Mouse (Mus musculus) lung, embryonic 15.5 days (tissue): ENCODE data around the gene Prrxl1. TPM values are rescaled to one million over a fixed set of nuclear protein-coding genes. Genes with fewer than 3 reads are reported as not detected.

Experiments
- ATAC-seq: fragments of 200-750 bp; cut with Nextera tagmentation; 2 replicates; pipeline ENCODE4 v1.8.0; 2017; ENCODE audit warnings: moderate number of reproducible peaks, borderline replicate concordance; ENCODE audit not compliant: low FRiP score, low TSS enrichment; ENCODE audit errors: extremely low read depth
- H3K27ac ChIP-seq: fragments of 300-500 bp; sonication (generic); 2 replicates; pipeline ENCODE4 v1.5.1; 2015; ENCODE audit warnings: moderate library complexity, mild to moderate bottlenecking, inconsistent platforms
- H3K27me3 ChIP-seq: fragments of 300-500 bp; sonication (generic); 2 replicates; pipeline ENCODE4 v1.6.1; 2015; ENCODE audit warnings: inconsistent platforms
- H3K36me3 ChIP-seq: fragments of 300-500 bp; sonication (generic); 2 replicates; pipeline ENCODE4 v1.6.1; 2015; ENCODE audit warnings: inconsistent platforms
- H3K4me1 ChIP-seq: fragments of 300-500 bp; sonication (generic); 2 replicates; pipeline ENCODE4 v1.6.1; 2015; ENCODE audit warnings: inconsistent platforms
- H3K4me2 ChIP-seq: fragments of 300-500 bp; sonication (generic); 2 replicates; pipeline ENCODE4 v1.6.1; 2015; ENCODE audit warnings: inconsistent platforms, mild to moderate bottlenecking, moderate library complexity
- H3K4me3 ChIP-seq: fragments of 300-500 bp; sonication (generic); 2 replicates; pipeline ENCODE4 v1.5.1; 2015; ENCODE audit warnings: mild to moderate bottlenecking, inconsistent platforms
- H3K9ac ChIP-seq: fragments of 300-500 bp; sonication (generic); 2 replicates; pipeline ENCODE4 v1.6.1; 2015; ENCODE audit warnings: inconsistent platforms
- H3K9me3 ChIP-seq: fragments of 300-500 bp; sonication (generic); 2 replicates; pipeline ENCODE4 v1.6.1; 2016; ENCODE audit warnings: inconsistent platforms
- WGBS: fragments of 180-500 bp; shearing (Covaris S2); methylation state at CpG from one replicate; pipeline ENCODE4 v1.1.7; 2015; 5-methylcytosine and 5-hydroxymethylcytosine counted together
- polyA plus RNA-seq: library from polyadenylated mRNA; unstranded; fragments of >200 nt; fragmentation: Nextera tagmentation; extraction: Ambion mirVana; gene quantifications from 2 replicates; pipeline ENCODE4 v1.2.1, GENCODE M21; 2015

Prrxl1 gene
- polyA plus RNA-seq, 1 experiment from 2014 or later = 0.25 TPM

DNA sequence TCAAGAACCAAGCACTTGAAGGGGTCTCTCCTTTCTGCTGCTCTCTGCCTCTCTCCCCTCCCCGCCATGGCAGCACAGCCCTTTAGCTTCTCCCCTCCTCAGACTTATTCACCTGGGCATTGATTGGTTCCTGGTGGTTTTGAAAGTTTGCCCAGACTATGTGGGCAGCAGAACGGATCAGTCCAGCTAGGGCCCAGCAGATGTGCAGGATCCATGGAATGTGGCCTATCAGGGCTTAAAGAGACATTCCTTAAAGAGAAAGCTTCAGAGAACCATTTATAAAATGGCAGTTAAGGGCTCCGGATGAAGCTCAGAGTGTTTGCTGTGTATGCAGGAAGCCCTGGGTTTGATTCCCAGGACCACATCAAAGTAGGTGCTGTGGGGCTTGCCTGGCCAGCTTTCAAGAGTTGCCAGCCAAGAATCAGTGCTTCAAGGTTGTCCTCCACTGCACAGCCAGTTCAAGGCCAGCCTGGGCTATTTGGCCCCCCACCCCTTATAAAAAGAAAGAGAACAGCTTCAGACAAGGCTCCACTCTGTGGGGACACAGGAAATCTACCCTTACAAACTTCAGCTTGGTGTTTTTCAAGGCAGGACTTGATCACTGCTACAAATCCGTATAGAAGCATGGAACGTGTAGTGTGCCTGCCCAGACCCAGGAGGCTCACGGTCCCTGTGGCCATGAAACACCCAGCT, 33.8 kb downstream of the Prrxl1 start:
- Histone ChIP-seq H3K4me1 (no peaks in the 10 kb centered on the region), H3K4me2 (no peak overlapping the region), H3K36me3 (no peaks in the 10 kb centered on the region), H3K9me3 (no peaks in the 10 kb centered on the region), H3K4me3 (no peak overlapping the region), H3K27ac (no peak overlapping the region), H3K9ac (no peak overlapping the region), H3K27me3 (no peaks in the 10 kb centered on the region)
- no peak for ATAC-seq
- WGBS = 71% methylated on average over 6 of the region's 6 CpGs

DNA sequence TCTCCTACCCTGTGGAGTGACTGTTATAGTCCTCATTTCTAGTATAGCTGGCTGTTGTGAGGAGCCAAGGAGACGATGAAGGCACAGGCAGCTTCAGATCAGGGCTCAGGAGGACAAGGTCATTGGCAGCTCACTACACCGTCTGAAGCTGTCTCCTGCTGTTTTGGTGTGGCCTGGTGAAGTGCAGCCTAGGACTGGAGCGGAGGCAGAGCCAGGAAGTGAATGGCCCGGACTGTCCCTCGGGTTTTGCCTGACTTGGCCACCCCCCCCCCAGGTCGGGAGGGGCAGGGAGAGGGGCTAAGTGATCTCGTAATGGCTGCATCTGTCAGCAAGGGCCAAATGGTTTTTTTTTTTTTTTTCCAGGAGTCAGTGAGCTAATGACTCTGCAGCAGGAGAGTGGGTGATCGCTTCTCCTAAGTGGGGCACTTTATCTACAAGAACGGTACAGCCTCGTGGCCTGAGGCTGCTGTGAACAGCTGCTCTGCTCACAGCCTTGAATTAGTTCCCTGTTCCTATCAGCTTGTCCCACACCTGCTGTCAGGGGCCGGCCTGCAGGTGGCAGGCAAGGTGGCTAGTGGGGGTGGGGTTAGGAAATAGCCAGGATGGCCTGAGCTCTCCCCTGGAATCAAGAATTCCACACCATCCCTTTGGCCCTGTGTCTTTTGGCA, 34.9 kb downstream of the Prrxl1 start:
- Histone ChIP-seq H3K4me1 (no peaks in the 10 kb centered on the region), H3K36me3 (no peaks in the 10 kb centered on the region), H3K9ac (no peak overlapping the region), H3K27ac (no peak overlapping the region), H3K4me3 (no peak overlapping the region), H3K9me3 (no peaks in the 10 kb centered on the region), H3K4me2 (no peak overlapping the region), H3K27me3 (no peaks in the 10 kb centered on the region)
- no peak for ATAC-seq
- 13% methylated on average over 11 of the region's 11 CpGs for WGBS

DNA sequence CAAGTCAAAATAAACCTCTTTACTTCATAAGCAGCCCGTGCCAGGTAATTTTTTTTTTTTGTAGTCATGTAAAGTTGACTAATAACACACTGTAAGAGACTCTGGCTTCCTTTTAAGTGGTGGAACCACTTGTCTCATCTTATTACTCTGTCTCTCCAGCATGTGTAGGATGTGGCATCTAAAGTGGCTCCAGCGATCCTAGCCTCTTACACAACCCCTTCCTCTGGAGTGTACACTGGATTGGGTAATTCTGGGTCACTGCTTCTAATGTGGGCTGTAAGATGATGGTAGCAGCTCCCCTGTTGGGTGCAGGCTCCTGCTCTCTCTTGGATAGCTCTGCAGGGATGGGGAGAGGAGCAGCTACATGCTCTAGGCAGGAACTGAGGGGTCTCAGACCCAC, 39.3 kb downstream of the Prrxl1 start:
- WGBS = 86% methylated on average over 2 of the region's 2 CpGs
- Histone ChIP-seq H3K4me2 (no peak overlapping the region), H3K36me3 (no peaks in the 10 kb centered on the region), H3K9me3 (no peaks in the 10 kb centered on the region), H3K9ac (no peak overlapping the region), H3K4me3 (no peak overlapping the region), H3K4me1 (no peaks in the 10 kb centered on the region), H3K27ac (no peak overlapping the region), H3K27me3 (no peaks in the 10 kb centered on the region)
- no peak for ATAC-seq

DNA sequence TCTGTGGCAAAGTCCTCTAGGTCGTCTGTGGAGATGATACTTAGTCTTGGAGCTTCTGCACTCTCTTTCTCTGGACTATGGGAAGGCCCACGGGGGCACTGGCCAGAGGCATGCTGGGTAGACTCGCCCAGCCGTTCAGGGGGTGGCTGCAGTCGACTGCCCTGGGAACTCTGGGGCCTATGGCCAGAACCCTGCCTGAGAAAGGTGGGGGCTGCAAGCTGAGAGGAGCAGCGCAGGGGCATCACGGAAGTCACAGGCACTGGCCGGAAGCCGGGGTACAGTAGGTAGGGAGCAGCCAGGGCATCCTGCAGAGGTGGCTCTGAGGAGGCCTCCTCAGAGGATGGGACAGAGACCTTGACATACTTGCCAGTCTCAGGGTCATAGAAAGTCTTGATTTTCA, 60.6 kb downstream of the Prrxl1 start:
- no peaks in the 10 kb centered on the region; the same call in 1 of the 2 replicates for H3K27me3 ChIP-seq
- no peak overlapping the region for H3K4me3 ChIP-seq
- no peaks in the 10 kb centered on the region for H3K4me1 ChIP-seq
- no peak overlapping the region for H3K4me2 ChIP-seq
- no peak overlapping the region for H3K27ac ChIP-seq
- no peaks in the 10 kb centered on the region for H3K9me3 ChIP-seq
- WGBS = 73% methylated on average over 9 of the region's 9 CpGs
- no peak overlapping the region for H3K9ac ChIP-seq
- no peak for ATAC-seq
- no peaks in the 10 kb centered on the region for H3K36me3 ChIP-seq

DNA sequence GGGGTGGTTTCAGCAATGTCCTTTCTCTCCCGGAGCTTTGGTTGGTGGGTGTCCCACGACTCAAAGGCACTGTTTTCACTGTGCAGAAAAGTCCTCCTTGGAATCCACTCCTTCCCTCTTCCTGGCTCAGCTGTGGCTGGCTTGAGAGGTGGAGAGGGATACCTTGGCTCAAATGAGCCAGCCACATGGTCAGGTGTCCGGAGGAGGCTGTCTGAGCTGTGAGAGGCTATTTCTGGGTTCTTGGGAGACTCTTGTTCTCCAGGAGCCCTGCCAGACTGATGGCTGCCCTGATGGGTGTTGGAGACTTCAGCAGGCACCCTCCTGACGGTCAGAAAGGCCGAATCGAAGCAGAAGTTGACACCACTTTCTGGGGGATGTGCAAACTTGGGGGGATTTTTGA, 63.9 kb downstream of the Prrxl1 start:
- Histone ChIP-seq H3K4me2 (no peak overlapping the region), H3K4me3 (no peak overlapping the region), H3K9ac (no peak overlapping the region), H3K9me3 (no peaks in the 10 kb centered on the region), H3K27me3 (no peaks in the 10 kb centered on the region; the same call in 1 of the 2 replicates), H3K36me3 (no peaks in the 10 kb centered on the region), H3K27ac (no peak overlapping the region), H3K4me1 (no peaks in the 10 kb centered on the region)
- WGBS = 75% methylated on average over 6 of the region's 6 CpGs
- ATAC-seq = no peak

DNA sequence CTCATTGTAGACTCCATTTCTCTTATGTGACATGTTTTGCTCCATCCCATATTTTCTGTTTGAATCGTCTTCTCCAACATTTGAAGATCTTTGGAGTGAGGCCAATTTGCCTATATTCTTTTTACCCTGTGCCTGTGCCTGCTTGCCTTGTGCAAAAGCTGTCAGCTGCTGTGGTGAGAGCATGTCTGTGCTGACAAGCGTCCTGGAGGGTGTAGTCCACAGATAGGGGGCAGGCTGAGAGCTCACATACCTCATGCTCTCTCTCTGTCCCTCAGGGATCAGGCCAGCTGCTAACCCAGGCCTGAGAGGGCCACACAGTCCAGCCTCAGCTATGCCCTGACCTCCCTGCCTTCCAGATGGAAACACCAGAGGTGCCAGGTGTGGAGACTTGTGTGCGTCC, 74.0 kb downstream of the Prrxl1 start:
- Histone ChIP-seq H3K9me3 (no peaks in the 10 kb centered on the region), H3K27ac (no peak overlapping the region), H3K4me2 (no peak overlapping the region), H3K4me3 (no peak overlapping the region), H3K36me3 (no peaks in the 10 kb centered on the region), H3K27me3 (no peaks in the 10 kb centered on the region), H3K9ac (no peak overlapping the region), H3K4me1 (no peaks in the 10 kb centered on the region)
- 43% methylated on average over 3 of the region's 3 CpGs for WGBS
- ATAC-seq = no peak

DNA sequence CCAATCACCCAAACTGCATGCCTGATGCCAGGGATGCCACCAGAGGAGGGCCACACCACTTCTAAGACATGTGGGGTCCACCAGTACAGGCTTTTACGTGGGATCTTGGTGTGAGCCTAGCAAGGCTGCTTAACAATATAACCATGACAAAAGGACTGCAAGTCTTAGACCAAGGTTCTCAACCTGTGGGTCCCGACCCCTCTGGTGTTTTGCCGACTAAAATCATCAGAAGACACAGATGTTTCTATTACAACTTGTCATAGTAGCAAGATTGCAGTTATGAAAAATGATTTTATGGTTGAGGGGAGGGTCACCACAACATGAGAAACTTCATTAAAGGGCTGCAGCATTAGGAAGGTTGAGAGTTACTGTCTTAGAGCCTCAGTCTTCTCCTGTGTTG, 79.4 kb downstream of the Prrxl1 start:
- WGBS = 65% methylated on average over 3 of the region's 3 CpGs
- Histone ChIP-seq H3K4me3 (no peak overlapping the region), H3K4me2 (no peak overlapping the region), H3K27me3 (no peaks in the 10 kb centered on the region), H3K9ac (no peak overlapping the region), H3K36me3 (no peaks in the 10 kb centered on the region), H3K9me3 (no peaks in the 10 kb centered on the region), H3K27ac (no peak overlapping the region), H3K4me1 (peaks cover 2% of the 10 kb centered on the region; the same call in 1 of the 2 replicates)
- no peak for ATAC-seq

DNA sequence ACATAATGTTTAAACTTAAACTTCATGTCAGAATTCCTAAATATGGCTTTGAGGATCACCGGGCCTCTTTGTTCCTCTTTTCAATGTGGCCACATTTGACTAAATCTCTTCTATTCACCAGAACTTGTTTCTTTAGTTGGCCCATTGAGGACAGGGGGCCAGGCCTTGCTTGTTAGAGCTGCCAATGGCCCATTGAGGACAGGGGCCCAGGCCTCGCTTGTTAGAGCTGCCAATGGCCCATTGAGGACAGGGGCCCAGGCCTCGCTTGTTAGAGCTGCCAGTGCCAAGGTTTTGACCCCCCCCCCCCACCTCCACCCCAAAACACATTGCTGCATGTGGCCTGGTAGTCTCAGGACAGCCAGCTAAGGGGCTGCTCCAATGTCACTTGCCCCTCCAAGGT, 82.4 kb downstream of the Prrxl1 start:
- H3K4me3 ChIP-seq = no peak overlapping the region
- H3K36me3 ChIP-seq = no peaks in the 10 kb centered on the region
- WGBS = 90% methylated on average over 3 of the region's 3 CpGs
- no peaks in the 10 kb centered on the region for H3K27me3 ChIP-seq
- H3K27ac ChIP-seq = no peak overlapping the region
- H3K4me1 ChIP-seq = peaks cover 16% of the 10 kb centered on the region; the same call in 1 of the 2 replicates
- no peak overlapping the region for H3K4me2 ChIP-seq
- H3K9me3 ChIP-seq = no peaks in the 10 kb centered on the region
- no peak overlapping the region for H3K9ac ChIP-seq
- ATAC-seq = no peak

DNA sequence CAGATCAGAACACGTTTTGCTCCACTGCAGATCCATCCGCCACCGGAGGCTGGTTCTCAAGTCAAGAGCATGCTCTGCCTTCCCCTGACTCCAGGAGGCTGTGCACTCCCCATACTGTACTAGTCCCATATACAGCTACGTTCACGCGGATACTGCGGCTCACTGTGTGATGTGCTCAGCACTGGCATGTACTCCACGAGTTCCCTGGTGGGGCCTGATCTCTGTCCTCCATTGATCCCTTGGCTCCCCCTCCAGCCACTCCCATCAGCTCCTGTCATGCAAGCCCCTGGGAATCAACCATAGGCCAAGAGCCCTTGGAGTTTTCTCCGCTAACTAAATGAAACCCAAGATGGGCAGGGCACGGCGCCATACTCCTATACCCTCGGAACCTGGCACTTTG, 83.3 kb downstream of the Prrxl1 start:
- Histone ChIP-seq H3K4me2 (no peak overlapping the region), H3K4me1 (peaks cover 16% of the 10 kb centered on the region; the same call in 1 of the 2 replicates), H3K9ac (no peak overlapping the region), H3K9me3 (no peaks in the 10 kb centered on the region), H3K27me3 (no peaks in the 10 kb centered on the region), H3K27ac (no peak overlapping the region), H3K4me3 (no peak overlapping the region), H3K36me3 (no peaks in the 10 kb centered on the region)
- 90% methylated on average over 12 of the region's 12 CpGs for WGBS
- no peak for ATAC-seq

DNA sequence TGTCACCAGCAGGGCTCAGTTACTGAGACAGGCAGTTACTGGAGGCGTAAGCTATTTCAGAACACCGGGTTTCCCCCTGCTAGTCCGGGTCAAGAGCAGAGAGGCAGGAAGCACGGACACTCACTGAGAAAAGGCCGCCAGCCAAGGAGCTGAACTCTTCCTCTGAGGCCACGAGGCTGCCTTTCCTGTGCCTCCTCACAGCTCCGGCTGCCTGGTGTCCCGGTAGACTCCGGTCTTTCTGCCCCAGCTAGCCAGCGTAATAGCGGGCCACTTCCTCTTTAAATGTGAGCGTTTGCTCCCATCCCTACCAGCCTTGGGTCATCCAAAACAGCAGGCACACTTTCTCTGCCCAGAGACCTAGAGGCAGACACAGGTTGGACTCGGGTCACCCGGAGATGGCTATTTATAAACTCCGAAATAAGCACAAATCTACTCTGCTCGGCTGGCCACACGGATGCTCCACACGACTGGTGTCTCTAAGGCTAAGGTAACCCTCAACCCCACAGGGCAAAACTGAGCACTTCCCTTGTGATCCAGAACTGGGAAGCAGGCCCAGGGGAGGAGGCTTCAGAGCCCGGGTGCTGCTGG, 84.1 kb downstream of the Prrxl1 start:
- H3K27me3 ChIP-seq = no peaks in the 10 kb centered on the region
- no peak overlapping the region for H3K4me2 ChIP-seq
- no peaks in the 10 kb centered on the region for H3K9me3 ChIP-seq
- H3K27ac ChIP-seq = no peak overlapping the region
- no peak for ATAC-seq
- WGBS = 22% methylated on average over 19 of the region's 19 CpGs
- H3K4me3 ChIP-seq = no peak overlapping the region
- H3K9ac ChIP-seq = no peak overlapping the region
- peaks cover 16% of the 10 kb centered on the region; the same call in 1 of the 2 replicates for H3K4me1 ChIP-seq
- no peaks in the 10 kb centered on the region for H3K36me3 ChIP-seq

DNA sequence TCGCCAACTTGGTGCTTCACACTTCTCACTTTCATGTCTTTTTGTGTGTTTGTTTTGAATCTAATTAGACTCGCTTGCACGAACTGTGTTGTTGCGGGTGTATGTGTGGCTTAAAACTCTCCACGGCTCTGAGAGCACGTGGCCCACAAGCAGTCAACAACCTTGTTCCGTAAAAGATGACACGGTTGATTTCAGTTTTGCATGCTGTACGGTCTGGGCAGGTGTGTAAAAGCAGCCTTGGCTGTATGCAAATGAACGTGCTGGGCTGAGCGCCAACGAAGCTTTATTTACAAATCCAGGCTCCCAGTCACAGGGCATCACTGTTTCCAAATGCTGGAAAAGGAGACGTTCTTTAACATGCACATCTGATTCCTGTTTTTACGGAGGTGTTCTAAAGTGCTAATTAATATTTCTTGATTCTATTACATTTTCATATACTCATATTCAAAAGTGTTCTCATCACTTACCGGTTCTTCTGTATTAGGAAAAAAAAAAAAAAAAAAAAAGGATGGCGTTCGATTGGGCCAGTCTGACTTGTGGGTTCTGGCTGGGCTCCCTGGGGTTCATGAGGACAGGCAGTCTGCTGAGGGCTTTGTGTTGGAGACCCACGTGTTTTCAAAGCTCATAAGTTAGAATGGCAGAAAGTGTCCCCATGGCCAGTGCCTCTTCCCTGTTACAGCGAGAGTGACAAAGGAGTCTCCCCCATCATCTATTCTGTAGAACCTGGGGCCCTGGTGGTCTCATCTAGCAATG, 85.0 kb downstream of the Prrxl1 start:
- Histone ChIP-seq H3K27me3 (no peaks in the 10 kb centered on the region), H3K4me3 (no peak overlapping the region), H3K9me3 (no peaks in the 10 kb centered on the region), H3K27ac (no peak overlapping the region), H3K36me3 (no peaks in the 10 kb centered on the region), H3K9ac (no peak overlapping the region), H3K4me1 (peaks cover 16% of the 10 kb centered on the region; the same call in 1 of the 2 replicates), H3K4me2 (peak overlapping the region; percentile 24)
- 50% methylated on average over 19 of the region's 19 CpGs for WGBS
- ATAC-seq = no peak

DNA sequence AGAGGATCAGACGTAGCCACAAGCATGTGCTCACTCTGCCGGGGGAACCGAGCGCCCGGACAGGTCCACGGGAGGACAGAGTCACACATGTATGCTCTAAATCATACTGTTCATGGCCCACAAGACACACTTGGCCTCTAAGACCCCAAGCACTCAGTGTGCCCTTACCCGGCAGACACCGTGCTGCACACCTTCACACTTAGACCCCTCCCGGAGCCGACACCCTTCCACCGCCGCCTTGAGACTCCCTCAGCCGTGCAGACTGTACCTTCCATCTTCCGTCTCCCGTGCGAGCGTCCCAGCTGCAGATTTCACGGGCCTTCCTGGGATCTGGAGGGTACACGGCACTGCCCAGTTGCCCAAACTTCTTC, 85.5 kb downstream of the Prrxl1 start:
- Histone ChIP-seq H3K4me1 (peaks cover 16% of the 10 kb centered on the region; the same call in 1 of the 2 replicates), H3K9ac (no peak overlapping the region), H3K27me3 (no peaks in the 10 kb centered on the region), H3K4me3 (no peak overlapping the region), H3K36me3 (no peaks in the 10 kb centered on the region), H3K27ac (no peak overlapping the region), H3K4me2 (peak overlapping the region; percentile 24), H3K9me3 (no peaks in the 10 kb centered on the region)
- ATAC-seq = no peak
- 43% methylated on average over 19 of the region's 19 CpGs for WGBS
